Mouse (Mus musculus) embryonic facial prominence, embryonic 13.5 days (tissue): ENCODE data around the gene Stap2. TPM values are rescaled to one million over a fixed set of nuclear protein-coding genes. Genes with fewer than 3 reads are reported as not detected.

ENCODE experiments used
- ATAC-seq: fragments of 200-750 bp; cut with Nextera tagmentation; 2 replicates; pipeline ENCODE4 v1.8.0; 2017; ENCODE audit warnings: low read depth; ENCODE audit not compliant: insufficient number of reproducible peaks, insufficient read depth, low FRiP score, low TSS enrichment
- H3K27ac ChIP-seq: fragments of 300-500 bp; sonication (generic); 2 replicates; pipeline ENCODE4 v1.5.1; 2015; ENCODE audit warnings: moderate library complexity, mild to moderate bottlenecking, inconsistent platforms
- H3K27me3 ChIP-seq: fragments of 300-500 bp; sonication (generic); 2 replicates; pipeline ENCODE4 v1.6.1; 2015; ENCODE audit warnings: mild to moderate bottlenecking, inconsistent platforms
- H3K36me3 ChIP-seq: fragments of 300-500 bp; sonication (generic); 2 replicates; pipeline ENCODE4 v1.6.1; 2015; ENCODE audit warnings: mild to moderate bottlenecking, inconsistent platforms
- H3K4me1 ChIP-seq: fragments of 300-500 bp; sonication (generic); 2 replicates; pipeline ENCODE4 v1.6.1; 2015; ENCODE audit warnings: inconsistent platforms
- H3K4me2 ChIP-seq: fragments of 300-500 bp; sonication (generic); 2 replicates; pipeline ENCODE4 v1.6.1; 2015; ENCODE audit warnings: moderate library complexity, mild to moderate bottlenecking, inconsistent platforms
- H3K4me3 ChIP-seq: fragments of 300-500 bp; sonication (generic); 2 replicates; pipeline ENCODE4 v1.5.1; 2015; ENCODE audit warnings: mild to moderate bottlenecking, inconsistent platforms
- H3K9ac ChIP-seq: fragments of 300-500 bp; sonication (generic); 2 replicates; pipeline ENCODE4 v1.6.1; 2015; ENCODE audit warnings: mild to moderate bottlenecking, inconsistent platforms
- H3K9me3 ChIP-seq: fragments of 300-500 bp; sonication (generic); 2 replicates; pipeline ENCODE4 v1.6.1; 2016; ENCODE audit warnings: inconsistent platforms
- WGBS: fragments of 180-500 bp; shearing (Covaris S2); methylation state at CpG from one replicate; pipeline ENCODE4 v1.1.7; 2015; ENCODE audit warnings: mixed read lengths; 5-methylcytosine and 5-hydroxymethylcytosine counted together
- polyA plus RNA-seq: library from polyadenylated mRNA; unstranded; fragments of >200 nt; fragmentation: Nextera tagmentation; extraction: Ambion mirVana; gene quantifications from 2 replicates; pipeline ENCODE4 v1.2.1, GENCODE M21; 2015

Gene Stap2
- polyA plus RNA-seq, 1 experiment from 2014 or later: 10.2 TPM

DNA sequence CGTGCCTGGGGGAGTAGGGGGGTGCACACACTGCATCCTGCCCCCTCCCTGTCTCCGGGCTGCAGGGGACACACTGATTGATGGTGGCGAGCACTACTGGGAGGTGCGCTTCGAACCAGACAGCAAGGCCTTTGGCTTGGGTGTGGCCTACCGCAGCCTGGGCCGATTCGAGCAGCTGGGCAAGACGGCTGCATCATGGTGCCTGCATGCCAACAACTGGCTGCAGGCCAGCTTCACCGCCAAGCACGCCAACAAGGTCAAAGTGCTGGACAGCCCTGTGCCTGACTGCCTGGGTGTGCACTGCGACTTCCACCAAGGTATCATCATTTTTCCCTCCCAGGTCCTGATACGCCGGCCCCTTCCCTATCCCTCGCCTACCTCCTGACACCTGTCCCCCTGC, 9.4 kb downstream of the Stap2 start:
- no peak overlapping the region for H3K4me3 ChIP-seq
- H3K9ac ChIP-seq: no peak overlapping the region
- WGBS: 86% methylated on average over 15 of the region's 15 CpGs
- ATAC-seq: no peak
- H3K4me1 ChIP-seq: no peaks in the 10 kb centered on the region
- H3K36me3 ChIP-seq: peaks cover 58% of the 10 kb centered on the region
- H3K4me2 ChIP-seq: no peak overlapping the region
- no peak overlapping the region for H3K27ac ChIP-seq
- H3K27me3 ChIP-seq: peaks cover 17% of the 10 kb centered on the region
- no peaks in the 10 kb centered on the region for H3K9me3 ChIP-seq

DNA sequence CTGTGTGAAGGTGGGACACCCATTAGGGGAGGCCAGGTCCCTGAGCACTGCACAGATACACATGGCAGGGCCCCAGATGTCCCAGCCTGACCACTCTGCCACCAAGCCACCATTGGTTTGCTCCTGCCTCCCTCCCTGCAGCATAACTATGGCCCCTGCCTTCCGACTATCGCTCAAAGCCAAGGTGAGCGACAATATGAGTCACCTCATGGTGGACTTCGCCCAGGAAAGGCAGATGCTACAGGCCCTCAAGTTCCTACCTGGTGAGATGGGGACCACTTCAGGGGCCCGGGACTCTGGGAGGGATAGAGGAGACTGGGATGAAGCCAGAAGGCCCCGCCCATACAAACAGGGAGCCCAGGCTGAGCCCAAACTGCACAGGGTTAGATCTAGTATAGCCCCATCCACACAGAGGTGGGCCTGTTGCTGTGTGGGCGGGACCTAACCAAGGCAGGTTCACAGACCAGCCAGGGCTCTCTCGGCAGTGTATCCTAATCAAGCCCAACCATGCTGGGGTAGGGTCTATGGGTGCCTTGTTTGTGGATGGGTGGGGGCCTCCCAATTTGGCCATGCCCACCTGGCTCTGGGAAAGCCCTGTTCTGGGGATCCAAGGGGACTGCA, 15.0 kb downstream of the Stap2 start:
- Histone ChIP-seq H3K9me3 (no peaks in the 10 kb centered on the region), H3K27me3 (no peaks in the 10 kb centered on the region), H3K36me3 (peaks cover 45% of the 10 kb centered on the region), H3K4me3 (no peak overlapping the region), H3K9ac (no peak overlapping the region), H3K4me2 (no peak overlapping the region), H3K4me1 (peaks cover 9% of the 10 kb centered on the region; the same call in 1 of the 2 replicates), H3K27ac (no peak overlapping the region)
- 78% methylated on average over 8 of the region's 8 CpGs for WGBS
- ATAC-seq: peak; percentile 17; the same call in 1 of the 2 replicates

DNA sequence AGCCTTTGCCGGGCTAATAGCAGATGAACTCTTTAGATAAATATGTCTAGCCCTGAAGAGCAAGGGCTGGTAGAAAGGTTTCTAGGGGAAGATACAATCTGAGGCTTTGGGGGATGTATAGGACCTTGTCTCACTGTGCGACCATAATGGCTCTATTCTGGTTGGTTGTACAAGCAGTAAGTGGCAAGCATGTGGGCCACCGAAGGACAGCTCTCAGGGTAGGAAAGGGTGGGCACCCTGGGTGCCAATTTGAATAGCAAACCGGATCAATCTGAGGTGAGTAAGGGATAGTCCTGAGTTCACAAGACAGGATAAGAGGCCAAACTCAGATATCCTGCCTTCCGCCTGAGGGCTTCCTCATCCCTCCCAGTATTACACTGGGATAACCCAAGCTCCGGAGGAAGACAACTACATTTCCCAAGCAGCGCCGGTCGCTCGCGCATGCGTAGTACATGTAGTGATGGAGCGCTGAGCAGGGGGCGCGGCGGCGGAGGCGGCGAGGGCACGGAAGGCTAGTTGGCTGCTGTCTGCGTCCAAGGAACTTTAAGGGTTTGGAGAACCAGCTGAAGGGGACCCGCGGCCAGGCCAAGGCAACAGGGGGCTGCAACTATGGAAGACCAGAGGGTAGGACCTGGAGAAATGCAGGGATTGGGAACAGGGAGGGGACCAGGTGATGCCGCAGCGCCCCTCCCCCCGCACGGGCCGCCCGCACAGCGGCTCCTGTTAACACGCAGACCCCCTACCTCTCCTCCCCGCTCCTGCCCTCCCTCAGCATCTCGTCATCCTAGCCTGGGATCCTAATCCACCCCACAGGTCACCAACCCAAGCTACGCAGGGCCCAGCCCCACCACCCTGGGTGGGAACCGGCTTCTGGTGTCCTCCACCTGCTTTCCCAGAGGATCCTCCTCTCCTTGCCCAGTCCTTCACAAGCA, 19.1 kb downstream of the Stap2 start, which contains the start of gene Fsd1:
Fsd1 (plus strand) TSS at position 480 of the 932 bp plus-strand sequence.
- H3K9ac ChIP-seq: peak within 1 kb of the TSS; percentile 75
- peak; percentile 34; the same call in 1 of the 2 replicates for ATAC-seq
- H3K36me3 ChIP-seq: peaks cover 10% of the 10 kb centered on the region
- H3K9me3 ChIP-seq: no peaks in the 10 kb centered on the region
- WGBS: 9% methylated on average over 33 of the region's 35 CpGs
- H3K27me3 ChIP-seq: no peaks in the 10 kb centered on the region
- H3K4me2 ChIP-seq: peak within 1 kb of the TSS; percentile 90
- peaks cover 9% of the 10 kb centered on the region; the same call in 1 of the 2 replicates for H3K4me1 ChIP-seq
- H3K27ac ChIP-seq: no peak within 1 kb of the TSS
- peak within 1 kb of the TSS; percentile 67 for H3K4me3 ChIP-seq

DNA sequence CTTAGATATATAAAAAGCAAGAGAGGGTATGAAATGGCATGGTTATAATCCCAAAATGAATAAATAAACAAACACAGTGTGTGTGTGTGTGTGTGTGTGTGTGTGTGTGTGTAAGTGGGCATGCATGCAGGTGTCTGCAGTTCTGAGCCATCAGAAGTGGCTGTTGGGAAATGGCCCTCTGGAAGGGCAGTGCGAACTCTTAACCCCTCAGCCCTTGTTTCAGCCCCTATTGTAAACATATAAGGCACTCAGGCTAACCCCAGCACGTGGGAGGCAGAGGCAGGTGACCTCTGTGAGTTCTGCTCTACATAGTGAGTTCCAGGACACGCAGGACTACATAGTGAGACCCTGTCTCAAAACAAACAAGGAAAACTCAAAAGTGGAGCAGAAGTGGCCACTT, 28.1 kb downstream of the Stap2 start:
- H3K4me3 ChIP-seq: no peak overlapping the region
- peaks cover 8% of the 10 kb centered on the region for H3K36me3 ChIP-seq
- no peak overlapping the region for H3K9ac ChIP-seq
- ATAC-seq: no peak
- no peak overlapping the region for H3K4me2 ChIP-seq
- H3K4me1 ChIP-seq: peaks cover 4% of the 10 kb centered on the region; the same call in 1 of the 2 replicates
- no peaks in the 10 kb centered on the region for H3K9me3 ChIP-seq
- WGBS: 64% methylated on average over 3 of the region's 3 CpGs
- no peak overlapping the region for H3K27ac ChIP-seq
- H3K27me3 ChIP-seq: no peaks in the 10 kb centered on the region

DNA sequence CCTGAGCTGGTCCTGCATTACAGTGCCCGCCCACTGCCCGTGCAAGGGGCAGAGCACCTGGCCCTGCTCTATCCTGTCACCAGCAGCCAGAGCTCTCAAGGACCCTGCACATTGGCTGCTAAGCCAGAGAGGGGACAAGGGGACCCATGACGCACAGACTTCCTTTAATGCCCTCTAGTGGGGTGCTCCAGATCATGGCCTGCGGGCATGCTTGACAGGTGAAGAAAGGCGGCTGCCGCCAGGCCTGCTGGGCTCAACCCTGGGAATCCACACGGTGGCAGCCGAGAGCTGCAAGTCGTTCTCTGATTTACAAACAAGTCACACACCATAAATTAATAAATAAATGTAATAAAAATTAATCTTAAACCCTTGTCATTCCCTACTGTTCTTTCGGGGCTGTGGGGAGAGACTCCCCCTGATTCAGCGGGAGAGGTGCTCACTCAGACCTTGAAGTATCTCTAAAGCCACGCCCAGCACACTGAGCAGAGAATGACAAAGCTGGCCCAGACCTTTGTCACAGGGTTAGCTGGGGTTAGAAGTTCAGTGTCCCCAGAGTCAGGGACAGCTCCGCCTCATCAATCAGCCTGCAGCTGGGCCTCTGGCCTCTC, 29.0 kb downstream of the Stap2 start:
- WGBS: 17% methylated on average over 13 of the region's 13 CpGs
- ATAC-seq: no peak

DNA sequence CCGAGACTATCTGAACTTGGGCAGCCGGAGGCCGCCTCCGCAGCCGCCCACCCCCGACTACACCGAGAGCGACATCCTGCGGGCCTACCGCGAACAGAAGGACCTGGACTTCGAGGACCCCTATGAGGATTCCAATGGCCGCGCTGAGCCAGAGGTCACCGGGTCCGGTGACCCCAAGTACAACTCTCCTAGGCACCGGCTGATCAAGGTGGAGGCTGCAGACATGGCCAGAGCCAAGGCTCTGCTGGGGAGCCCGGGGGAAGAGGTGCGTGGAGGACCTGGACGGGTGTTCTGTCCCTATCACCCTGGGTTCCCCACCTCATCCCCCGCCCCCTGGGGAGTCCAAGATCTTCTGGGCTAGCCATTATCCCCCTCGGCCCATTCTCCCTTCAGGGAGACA, 33.9 kb downstream of the Stap2 start:
- H3K9me3 ChIP-seq: no peaks in the 10 kb centered on the region
- peaks cover 21% of the 10 kb centered on the region for H3K4me1 ChIP-seq
- peaks cover 23% of the 10 kb centered on the region for H3K36me3 ChIP-seq
- 27% methylated on average over 22 of the region's 22 CpGs for WGBS
- peak overlapping the region; percentile 83 for H3K9ac ChIP-seq
- peak overlapping the region; percentile 64 for H3K4me3 ChIP-seq
- no peak for ATAC-seq
- no peak overlapping the region for H3K27ac ChIP-seq
- H3K4me2 ChIP-seq: peak overlapping the region; percentile 86
- peaks cover 10% of the 10 kb centered on the region for H3K27me3 ChIP-seq

More for the DNA sequence above, 29.0 kb downstream of the Stap2 start:
- Histone ChIP-seq H3K27me3 (peaks cover 4% of the 10 kb centered on the region; the same call in 1 of the 2 replicates), H3K4me1 (peaks cover 9% of the 10 kb centered on the region), H3K9ac (no peak overlapping the region), H3K36me3 (peaks cover 8% of the 10 kb centered on the region), H3K4me2 (no peak overlapping the region), H3K27ac (no peak overlapping the region), H3K4me3 (no peak overlapping the region), H3K9me3 (no peaks in the 10 kb centered on the region)

DNA sequence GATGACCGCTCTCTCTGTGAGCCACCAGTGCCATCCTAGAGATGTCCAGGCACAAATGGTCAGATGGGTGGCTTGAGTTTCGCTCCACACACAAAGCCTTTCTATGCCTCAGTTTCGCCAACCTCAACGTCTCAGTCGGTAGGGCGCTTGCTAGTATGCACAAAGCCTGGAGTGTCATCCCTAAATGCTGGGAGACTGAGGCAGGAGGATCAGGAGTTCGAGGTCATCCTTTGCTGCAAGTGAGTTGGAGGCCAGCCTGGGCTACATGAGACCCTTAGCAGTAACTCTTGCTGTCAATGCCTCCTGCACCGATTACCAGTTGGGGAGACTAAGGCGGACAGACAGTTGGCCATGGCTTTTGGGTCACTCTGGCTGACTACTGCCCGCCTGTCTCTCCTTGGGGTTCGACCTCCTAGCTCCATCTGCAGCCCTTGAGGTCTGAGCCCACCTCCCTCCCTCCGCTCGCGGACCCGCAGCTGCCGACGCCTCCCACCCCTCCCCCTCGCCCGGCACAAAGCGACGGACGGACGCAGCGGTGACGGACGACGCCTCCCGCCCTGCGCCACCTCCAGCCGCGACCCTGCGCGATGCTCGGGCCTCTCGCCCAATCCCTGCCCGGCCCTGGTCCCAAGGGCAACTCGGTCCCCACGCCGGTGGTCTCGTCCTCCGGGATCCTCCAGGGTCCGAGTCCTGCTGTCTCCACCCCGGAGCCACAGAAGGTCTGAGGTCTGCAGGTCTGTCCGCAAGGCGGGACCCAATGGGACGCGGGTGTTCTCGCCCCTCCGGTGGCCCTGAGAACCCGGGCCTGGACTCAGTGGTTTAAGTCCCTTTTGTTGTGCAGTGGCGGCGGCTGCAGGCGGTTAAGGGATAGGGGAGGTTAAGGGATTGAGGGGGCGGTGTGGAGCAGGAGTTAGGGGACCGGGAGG, 35.2 kb downstream of the Stap2 start, which contains the start of gene Shd:
Shd (plus strand) TSS at position 502 of the 926 bp plus-strand sequence.
- H3K27me3 ChIP-seq: peaks cover 10% of the 10 kb centered on the region
- 8% methylated on average over 55 of the region's 55 CpGs for WGBS
- no peak for ATAC-seq
- peak within 1 kb of the TSS; percentile 86 for H3K4me2 ChIP-seq
- H3K27ac ChIP-seq: no peak within 1 kb of the TSS
- peaks cover 21% of the 10 kb centered on the region for H3K4me1 ChIP-seq
- H3K36me3 ChIP-seq: peaks cover 32% of the 10 kb centered on the region
- H3K4me3 ChIP-seq: peak within 1 kb of the TSS; percentile 64
- H3K9me3 ChIP-seq: no peaks in the 10 kb centered on the region
- peak within 1 kb of the TSS; percentile 83 for H3K9ac ChIP-seq

DNA sequence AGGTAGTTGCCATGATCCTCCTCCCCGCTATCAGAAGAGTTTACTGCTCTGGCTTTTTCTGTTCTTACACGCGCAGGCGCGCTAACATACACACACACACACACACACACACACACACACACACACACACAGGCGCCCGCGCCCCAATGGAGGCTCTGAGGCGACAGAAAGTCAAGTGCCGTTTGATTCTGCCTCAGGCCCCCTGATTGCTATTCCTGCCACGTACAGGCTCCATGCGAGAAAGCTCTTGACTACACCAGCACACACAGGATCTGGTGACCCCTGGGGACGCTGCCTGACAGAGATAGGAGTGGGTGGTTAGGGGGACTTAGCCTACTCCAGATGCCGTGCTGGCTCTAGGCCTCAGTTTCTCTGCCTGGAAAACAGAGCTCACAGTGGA, 35.8 kb downstream of the Stap2 start:
- H3K27me3 ChIP-seq: peaks cover 10% of the 10 kb centered on the region
- peak overlapping the region; percentile 83 for H3K9ac ChIP-seq
- H3K9me3 ChIP-seq: no peaks in the 10 kb centered on the region
- H3K27ac ChIP-seq: no peak overlapping the region
- no peak for ATAC-seq
- peaks cover 38% of the 10 kb centered on the region for H3K36me3 ChIP-seq
- 37% methylated on average over 14 of the region's 14 CpGs for WGBS
- peaks cover 21% of the 10 kb centered on the region for H3K4me1 ChIP-seq
- no peak overlapping the region; the same call in 1 of the 2 replicates for H3K4me3 ChIP-seq
- H3K4me2 ChIP-seq: peak overlapping the region; percentile 86

DNA sequence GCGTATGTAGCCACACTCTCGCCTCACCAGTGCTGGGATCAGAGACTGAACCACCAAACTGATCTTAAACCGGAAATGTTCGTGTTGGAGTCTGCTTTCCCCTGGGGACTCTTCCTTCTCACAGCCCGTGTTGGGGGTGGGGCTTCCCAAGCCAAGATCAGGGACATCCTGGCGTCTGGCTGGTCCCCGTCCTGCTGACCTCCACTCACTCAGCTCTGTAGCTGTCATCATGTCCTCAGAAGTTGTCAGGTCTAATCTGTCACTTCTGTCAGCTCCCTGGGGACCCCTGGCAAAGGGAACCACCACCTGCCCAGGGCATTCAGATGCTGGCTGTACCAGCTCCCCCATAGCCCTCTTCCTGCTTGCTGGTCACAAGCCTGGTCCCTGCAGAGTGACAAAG, 37.2 kb downstream of the Stap2 start:
- Histone ChIP-seq H3K9ac (no peak overlapping the region), H3K4me2 (no peak overlapping the region), H3K27ac (no peak overlapping the region), H3K36me3 (peaks cover 40% of the 10 kb centered on the region), H3K4me1 (peaks cover 23% of the 10 kb centered on the region), H3K4me3 (no peak overlapping the region), H3K9me3 (no peaks in the 10 kb centered on the region), H3K27me3 (peaks cover 10% of the 10 kb centered on the region)
- no peak for ATAC-seq
- 42% methylated on average over 7 of the region's 7 CpGs for WGBS

DNA sequence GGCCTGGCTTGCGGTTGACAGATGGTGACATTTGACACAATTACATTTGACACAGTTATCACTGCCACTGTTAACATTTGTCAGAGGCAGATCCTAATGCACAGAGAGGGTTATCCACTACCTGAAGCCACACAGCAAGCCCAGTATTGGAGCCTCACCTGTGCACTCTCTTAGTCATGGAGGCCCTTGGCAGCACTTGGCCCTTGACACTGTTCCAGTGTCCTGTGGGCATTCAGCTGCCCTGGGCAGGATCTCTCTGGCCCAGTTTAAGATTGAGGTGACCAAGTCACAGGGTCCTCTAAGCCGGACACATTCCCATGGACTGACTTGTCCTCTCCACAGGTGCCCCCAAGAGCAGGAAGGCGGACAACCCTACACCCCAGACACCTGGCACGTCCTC, 38.2 kb downstream of the Stap2 start:
- no peak overlapping the region for H3K27ac ChIP-seq
- no peak overlapping the region for H3K9ac ChIP-seq
- peaks cover 27% of the 10 kb centered on the region for H3K4me1 ChIP-seq
- WGBS: 87% methylated on average over 4 of the region's 4 CpGs
- H3K9me3 ChIP-seq: no peaks in the 10 kb centered on the region
- H3K4me3 ChIP-seq: no peak overlapping the region
- no peak for ATAC-seq
- H3K36me3 ChIP-seq: peaks cover 46% of the 10 kb centered on the region
- no peak overlapping the region for H3K4me2 ChIP-seq
- H3K27me3 ChIP-seq: peaks cover 10% of the 10 kb centered on the region
